Mouse (Mus musculus) thymus, postnatal 36 days (tissue): ENCODE data around the gene Tenm2.
A peak's percentile ranks its signal among the peaks of the same experiment; 100 is the strongest.

ENCODE experiments used
- DNase-seq, 2 experiments: peaks; one replicate each; pipeline ENCODE4 v3.0.0; 2022; ENCODE audit warnings: mixed read lengths in 2 of 2

Tenm2 gene

DNA sequence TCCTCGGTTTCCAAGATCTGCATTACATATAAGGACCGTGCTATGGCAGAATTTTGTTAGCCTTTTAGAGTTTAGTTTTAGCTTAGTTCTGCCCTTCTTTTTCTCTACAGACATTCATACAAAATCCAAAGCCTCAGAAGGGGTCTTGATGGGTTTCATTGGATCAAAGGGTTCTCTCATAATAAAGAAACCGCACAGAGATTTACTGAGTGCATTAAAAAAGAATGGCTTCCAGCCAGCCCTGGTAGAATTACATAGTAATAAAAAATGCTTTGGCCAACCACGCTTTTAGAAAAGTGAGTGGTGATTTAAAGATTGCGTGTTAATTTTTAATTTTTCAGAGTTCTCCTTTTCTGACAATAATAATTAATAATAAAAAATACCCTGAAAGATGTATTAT is 978.6 kb downstream of the Tenm2 start:
- DNase-seq: no peak

DNA sequence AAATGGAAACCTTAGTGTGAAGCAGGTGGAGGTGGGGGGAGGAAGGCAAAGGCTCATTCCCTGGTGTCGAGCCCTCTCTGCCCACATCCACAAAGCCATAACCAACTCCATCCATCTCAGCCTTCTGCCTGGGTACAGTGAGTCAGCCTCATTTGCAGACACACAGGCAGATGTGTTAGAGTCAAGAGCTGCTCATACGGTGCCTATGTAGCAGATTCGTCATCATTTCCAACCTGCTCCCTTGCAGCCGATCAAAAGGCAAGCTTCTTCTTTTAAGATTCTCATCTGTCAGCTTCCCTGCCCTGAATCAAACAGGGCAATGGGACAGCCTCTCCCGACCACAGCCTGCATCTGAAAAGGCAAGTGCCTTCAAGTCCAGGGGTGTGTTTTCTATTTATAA is 979.0 kb downstream of the Tenm2 start:
- DNase-seq: no peak

DNA sequence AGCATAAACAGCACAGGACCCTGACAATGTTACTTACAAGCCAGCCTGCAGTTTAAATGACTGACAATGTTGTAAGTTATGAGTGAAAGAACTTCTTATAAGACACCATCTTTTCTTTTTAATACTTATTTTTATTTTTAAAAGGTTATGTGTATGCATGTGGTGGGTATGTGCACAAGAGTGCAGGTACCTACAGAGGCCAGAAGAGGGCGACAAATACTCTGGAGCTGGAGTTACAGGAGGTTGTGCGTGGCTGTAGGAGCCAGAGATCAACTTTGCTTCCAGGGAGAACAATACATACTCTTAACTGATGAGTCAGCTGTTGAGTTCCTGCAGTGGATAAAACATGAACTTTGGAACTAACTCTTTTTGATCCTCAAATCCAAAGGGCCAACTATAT is 981.7 kb downstream of the Tenm2 start:
- DNase-seq: no peak

GRCm38 (mm10) chr11:36250111-36250510 is 985.7 kb downstream of the Tenm2 start:
- DNase-seq: no peak

DNA sequence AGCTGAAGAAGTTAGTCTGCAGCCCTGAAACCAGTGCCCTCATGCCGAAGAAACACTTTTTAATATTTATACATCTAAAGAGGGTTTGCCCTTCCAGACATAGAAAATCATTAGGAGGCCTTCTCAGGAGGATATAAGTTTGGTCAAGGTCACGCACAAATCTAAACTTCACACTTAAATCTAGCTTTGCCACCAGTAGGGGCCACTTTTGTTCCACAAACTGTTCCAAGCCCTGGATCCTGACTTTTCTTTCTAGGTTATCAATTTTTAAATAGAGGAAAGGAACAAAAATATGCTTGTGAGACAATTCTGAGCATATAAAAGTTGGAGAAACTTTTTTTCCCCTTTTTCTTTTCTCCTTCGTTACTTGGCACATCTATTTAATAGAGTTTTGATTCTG is 989.6 kb downstream of the Tenm2 start:
- no peak for DNase-seq

- no peak for DNase-seq
These were observed 991.3 kb downstream of the Tenm2 start for GRCm38 (mm10) chr11:36244491-36244882.

GRCm38 (mm10) chr11:36243747-36244490 is 991.8 kb downstream of the Tenm2 start:
- no peak for DNase-seq

DNA sequence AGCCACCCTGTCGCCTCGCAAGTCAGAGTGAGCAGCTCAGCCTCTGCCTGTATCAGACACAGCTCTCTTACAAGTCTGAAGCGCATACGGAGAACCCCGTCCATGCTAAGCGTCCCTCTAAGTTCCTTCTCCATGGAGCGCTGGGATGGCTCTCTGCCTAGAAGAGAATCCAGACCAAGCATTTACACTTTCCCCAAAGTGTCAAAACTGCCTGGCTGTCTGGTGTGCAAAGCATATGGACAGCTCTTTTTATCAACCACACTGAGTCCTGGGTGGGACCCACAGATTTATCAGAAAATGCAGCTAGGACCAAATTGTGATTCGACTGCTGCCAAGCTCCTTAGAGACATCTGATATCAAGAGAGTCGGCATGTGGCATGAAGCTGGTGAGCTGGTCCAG is 996.9 kb downstream of the Tenm2 start:
- no peak for DNase-seq

- no peak for DNase-seq
These were observed 1007.1 kb downstream of the Tenm2 start for GRCm38 (mm10) chr11:36228654-36229053.

DNA sequence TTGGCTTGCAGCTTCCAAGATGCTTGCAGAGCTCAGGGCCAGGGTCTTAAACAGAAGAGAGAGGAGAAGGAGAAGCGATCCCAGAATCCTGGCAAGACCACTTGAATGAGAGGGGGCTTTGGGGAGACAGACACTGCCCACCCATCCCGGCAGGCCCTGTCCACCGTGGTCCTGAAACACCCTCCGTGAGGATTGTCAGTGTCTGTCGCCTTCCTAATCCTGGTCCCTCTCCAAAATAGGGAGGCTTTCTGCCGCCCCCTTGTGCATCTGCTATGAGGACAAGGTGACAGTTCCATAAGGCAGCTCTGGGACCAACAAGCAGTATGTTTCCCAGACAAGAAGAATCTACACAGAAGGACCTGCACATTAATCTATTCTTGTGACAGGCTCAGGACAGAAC is 1007.6 kb downstream of the Tenm2 start:
- DNase-seq: no peak

DNA sequence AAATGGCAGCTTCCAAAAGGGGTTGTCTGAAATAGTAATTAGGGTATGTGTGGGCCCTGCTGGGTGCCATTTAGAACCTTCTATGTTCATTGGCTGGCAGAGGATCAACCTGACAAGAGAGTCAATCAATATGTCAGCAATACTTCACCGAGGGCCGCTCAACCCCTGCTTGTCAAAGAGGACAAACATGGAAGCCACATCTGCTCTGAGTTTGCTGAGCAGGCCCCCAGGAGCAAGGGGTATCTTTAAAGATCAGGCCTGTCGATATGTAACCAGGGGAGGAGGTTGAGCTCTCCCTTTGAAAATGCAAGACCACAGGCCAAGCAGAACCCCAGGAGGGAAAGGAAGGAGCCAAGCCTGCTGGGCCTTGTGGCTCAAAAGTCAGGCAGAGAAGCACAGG is 1009.7 kb downstream of the Tenm2 start:
- DNase-seq: no peak

- no peak for DNase-seq
These were observed 1011.9 kb downstream of the Tenm2 start for GRCm38 (mm10) chr11:36223716-36224439.

- DNase-seq: no peak
These were observed 1013.7 kb downstream of the Tenm2 start for GRCm38 (mm10) chr11:36222071-36222470.

DNA sequence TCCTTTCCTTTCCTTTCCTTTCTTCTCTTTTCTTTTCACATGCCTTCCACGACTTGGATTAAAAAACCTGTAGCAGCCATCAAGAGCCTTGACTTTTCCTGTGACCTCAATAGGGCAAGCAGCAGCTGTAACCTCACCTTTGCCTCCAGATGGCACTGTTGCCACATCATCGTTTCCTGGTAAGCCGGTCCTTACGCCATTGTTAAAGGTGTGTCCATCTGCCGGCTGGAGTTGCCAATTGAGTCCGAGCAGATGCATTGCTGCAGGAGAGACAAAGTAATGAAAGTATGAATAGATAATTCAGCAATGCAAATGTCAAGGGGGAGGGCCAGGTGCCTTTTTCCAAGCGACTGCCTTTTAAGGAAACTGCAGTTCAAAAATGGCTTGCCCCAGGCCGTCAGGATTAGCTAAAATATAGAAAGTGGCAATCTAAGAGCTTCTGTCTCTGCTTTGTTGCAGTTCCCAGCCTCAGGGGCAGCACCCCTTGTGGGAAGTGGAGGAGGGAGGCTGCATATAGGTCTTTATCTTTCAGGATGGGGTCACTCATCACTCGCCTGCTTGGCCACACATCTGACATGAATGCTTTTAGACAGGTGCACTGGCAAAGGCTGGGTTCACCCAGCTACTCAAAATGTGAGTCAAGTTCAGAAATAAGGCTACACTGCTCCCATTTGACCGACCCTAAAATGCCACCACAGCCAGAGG is 1014.3 kb downstream of the Tenm2 start:
- DNase-seq: peak in 1 of 2 experiments; percentile 3

- DNase-seq: no peak
These were observed 1015.1 kb downstream of the Tenm2 start for GRCm38 (mm10) chr11:36220651-36221050.

DNA sequence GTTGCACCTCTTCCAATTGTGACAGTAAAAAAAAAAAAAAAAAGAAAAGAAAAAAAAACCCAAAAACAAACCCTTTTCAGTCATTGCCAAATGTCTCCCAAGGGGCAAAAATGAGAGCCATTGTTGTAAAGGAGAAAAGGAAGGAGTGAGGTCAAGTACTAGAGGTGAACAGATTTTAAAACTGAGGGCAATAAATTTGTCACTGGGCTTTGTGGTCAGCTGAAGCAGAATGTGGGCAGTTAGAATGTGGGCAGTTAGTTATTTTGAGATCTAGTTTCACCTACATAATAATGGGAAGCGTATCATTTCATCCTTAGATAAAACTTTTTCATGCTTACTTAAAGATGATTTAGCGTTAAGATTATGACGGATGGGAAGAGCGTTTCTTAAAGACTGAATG is 1016.2 kb downstream of the Tenm2 start:
- DNase-seq: no peak

- no peak for DNase-seq
These were observed 1021.2 kb downstream of the Tenm2 start for GRCm38 (mm10) chr11:36214589-36214988.

GRCm38 (mm10) chr11:36204381-36204780 is 1031.4 kb downstream of the Tenm2 start:
- DNase-seq: no peak

- no peak for DNase-seq
These were observed 1031.9 kb downstream of the Tenm2 start for GRCm38 (mm10) chr11:36203896-36204295.

- DNase-seq: no peak
These were observed 1041.4 kb downstream of the Tenm2 start for GRCm38 (mm10) chr11:36194348-36194747.

- DNase-seq: no peak
These were observed 1059.7 kb downstream of the Tenm2 start for GRCm38 (mm10) chr11:36176106-36176505.

DNA sequence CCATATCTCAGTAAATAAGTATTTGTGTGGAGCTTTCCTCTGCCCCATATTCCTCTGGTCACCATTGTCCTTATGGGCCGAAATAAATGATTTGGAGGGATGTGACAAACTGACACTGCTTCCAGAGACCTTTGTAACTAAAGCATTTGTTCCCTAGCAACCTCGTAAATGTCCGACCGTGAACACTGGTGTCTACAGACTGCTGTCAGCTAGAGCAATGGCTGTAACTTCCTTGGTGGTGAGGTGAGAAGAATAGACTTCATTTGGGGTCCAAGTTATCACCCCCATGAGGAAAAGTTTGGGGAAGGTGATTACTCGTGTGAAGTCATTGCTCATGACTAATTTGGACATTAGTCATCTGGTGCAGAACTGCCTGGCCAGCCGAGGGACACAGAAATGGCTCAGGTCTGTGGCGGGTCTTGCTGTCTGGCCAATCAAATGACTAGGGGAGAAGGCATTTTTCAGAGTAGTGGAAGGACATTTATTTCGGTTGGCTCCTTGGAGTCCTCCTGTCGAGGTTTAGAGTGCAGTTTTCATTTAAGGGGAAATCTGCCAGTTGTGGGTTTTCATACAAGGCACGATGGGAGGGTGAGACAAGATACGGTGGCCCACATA is 1062.6 kb downstream of the Tenm2 start:
- DNase-seq: no peak

DNA sequence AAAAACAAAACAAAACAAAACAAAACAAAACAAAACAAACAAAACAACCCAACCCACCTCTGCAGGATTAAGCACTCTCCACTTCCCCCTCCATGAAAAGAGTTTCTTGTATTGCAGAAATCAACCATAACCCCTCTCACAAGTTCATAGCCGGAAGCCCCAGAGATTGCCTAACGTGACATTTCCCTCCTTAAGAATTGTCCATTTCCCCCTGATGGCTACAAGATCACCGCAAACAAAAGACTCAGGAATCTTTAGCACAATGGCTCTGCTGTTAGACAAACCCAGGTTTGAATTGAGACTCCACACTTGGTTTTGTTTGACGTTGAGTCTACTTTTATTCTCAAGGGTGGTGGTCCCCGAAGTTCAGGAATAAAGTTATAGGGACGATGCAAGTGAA is 1063.2 kb downstream of the Tenm2 start:
- DNase-seq: no peak
